Mouse (Mus musculus) splenic B cell, adult 2 months (primary cell): ENCODE data around the gene Tet2.

Experiments used
- DNase-seq: peaks from one replicate; pipeline ENCODE4 v3.0.0-alpha.2; 2011; ENCODE audit warnings: low read depth, low spot score
- H3K27me3 ChIP-seq: 2 replicates; pipeline ENCODE4 v1.6.1; 2012; ENCODE audit warnings: mild to moderate bottlenecking, low read length, moderate library complexity, mixed read lengths; ENCODE audit not compliant: control insufficient read depth, poor library complexity, insufficient read depth, severe bottlenecking
- H3K36me3 ChIP-seq: 2 replicates; pipeline ENCODE4 v1.6.1; 2012; ENCODE audit warnings: mild to moderate bottlenecking, low read length, moderate library complexity, mixed read lengths; ENCODE audit not compliant: control insufficient read depth, poor library complexity, insufficient read depth, severe bottlenecking

The Tet2 gene

DNA sequence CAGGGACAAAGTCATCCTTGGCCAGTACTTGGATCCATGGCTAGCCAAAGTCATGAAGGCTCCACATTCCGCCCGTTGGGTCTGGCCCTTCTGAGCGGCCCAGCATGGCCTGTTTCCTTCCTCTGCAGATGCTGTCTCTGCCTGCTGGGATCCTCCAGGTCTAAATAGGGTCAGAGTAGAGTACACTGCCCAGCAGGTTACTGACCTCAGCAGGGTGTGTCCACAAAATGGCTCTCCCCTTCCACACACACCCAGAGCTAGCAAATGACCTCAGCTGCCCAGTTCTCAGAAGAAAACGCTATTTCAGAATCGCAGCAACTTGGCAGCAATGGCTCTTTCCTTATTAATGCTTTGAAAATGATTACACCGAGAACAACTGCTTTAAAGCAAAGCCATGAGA is 27.5 kb downstream of the Tet2 start:
- H3K36me3 ChIP-seq, result no peaks in the 10 kb centered on the region
- no peak for DNase-seq
- no peaks in the 10 kb centered on the region for H3K27me3 ChIP-seq

DNA sequence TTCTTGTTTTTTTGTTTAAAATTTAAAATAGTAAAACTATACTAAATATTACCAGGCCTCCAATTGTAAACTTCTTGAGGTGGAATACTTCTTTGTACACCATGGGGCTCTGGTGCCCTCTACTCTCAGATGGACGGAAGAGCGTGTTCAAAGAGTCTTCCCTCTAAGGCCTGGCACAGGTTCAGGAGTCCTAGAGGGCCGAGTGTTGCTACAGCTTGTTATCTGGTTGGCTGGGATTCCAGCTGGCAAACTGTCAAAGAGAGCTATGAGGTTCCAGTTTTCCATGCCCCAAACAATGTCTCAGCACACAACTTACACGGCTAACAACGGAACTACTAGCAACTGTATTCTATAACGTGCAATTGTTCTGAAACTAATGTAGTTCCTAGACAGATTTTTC is 28.8 kb downstream of the Tet2 start:
- DNase-seq, result no peak
- Histone ChIP-seq H3K36me3 (no peaks in the 10 kb centered on the region), H3K27me3 (no peaks in the 10 kb centered on the region)

DNA sequence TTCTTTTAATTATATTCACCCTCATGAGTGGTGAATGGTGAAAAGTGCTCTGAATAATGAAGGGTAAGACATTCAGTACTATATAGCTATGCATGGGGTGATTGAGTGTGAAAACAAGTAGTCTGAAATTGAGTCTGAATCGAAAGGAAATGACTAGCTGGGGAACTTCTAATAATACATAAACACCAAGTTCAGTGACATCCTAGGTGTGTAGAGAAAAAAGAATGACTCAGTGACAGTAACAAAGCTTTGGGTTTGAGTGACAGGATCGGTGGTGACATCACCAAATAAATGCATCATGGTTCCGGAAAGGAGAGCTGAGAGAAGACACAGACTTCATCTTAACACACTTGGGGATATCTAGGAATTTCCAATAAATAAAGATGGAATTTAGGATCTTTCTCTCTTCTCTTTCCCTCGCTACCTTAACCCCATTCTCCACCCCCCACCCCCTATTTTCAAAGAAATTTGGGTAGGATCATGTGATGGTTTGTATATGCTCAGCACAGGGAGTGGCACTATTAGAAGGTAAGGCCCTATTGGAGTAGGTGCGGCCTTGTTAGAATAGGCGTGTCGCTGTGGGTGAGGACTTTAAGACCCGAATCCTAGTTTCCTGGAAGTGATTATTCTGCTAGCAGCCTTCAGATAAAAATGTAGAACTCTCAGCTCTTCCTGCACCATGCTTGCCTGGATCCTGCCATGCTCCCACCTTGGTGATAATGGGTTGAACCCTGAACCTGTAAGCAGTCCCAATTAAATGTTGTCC is 29.6 kb downstream of the Tet2 start:
- H3K36me3 ChIP-seq, result no peaks in the 10 kb centered on the region
- no peaks in the 10 kb centered on the region for H3K27me3 ChIP-seq
- no peak for DNase-seq

DNA sequence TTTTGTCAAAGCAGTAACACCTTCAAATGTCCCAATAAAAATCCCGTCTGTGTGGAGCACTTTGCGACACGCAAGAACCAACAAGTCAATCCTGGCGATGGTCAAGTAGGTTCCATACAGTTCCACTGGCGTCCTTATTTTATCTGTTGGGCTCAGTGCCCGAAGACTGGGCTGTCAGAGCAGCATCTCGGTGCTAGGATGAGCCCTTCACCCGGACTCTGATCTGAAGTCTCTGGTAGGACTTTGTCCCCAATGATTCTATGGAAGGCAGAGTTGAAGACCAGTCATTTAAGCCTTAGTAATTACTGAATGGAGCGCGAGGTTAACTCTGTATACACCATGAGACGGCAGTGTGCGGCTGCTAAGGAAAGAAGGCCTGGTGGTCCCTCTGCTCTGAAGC is 30.6 kb downstream of the Tet2 start:
- no peak for DNase-seq
- Histone ChIP-seq H3K27me3 (no peaks in the 10 kb centered on the region), H3K36me3 (no peaks in the 10 kb centered on the region)

DNA sequence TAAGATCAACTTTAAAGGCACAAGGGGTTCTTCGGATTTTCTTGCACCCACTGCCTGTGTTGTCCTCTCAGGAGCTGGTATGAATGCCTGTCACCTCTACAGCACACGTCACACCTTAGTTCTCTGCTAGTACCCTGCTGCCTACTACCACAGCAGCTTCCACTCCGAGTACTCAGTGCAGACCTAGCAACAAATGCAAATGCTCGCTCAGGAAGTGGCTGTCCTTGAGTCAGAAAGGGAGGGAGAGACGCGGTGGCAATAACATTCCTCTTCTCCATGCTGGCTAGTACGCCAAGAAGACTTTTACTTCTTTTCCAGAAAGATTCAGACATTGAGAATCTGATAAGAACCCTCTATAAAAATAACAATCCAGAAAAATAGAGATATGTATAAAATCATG is 31.5 kb downstream of the Tet2 start:
- no peak for DNase-seq
- no peaks in the 10 kb centered on the region for H3K36me3 ChIP-seq
- H3K27me3 ChIP-seq, result no peaks in the 10 kb centered on the region

DNA sequence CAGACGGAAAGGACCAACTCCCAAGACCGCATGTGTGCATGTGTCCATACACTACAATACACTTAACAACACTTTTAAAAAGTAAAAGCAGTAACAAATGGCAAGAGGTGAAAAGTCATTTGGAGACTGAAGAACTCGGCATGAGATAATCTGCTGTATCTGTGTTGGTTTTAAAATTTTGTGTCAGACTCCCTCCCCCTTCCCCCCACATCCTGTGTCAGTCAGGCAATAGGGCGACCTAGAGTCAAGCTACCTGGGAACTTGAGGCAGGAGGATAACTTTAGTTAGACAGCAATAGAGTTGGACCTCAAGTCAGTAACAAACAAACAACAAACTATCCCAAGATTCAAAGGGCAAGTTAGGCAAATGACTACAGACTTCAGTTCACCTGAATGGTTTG is 34.6 kb downstream of the Tet2 start:
- no peak for DNase-seq
- H3K36me3 ChIP-seq, result no peaks in the 10 kb centered on the region
- H3K27me3 ChIP-seq, result no peaks in the 10 kb centered on the region

DNA sequence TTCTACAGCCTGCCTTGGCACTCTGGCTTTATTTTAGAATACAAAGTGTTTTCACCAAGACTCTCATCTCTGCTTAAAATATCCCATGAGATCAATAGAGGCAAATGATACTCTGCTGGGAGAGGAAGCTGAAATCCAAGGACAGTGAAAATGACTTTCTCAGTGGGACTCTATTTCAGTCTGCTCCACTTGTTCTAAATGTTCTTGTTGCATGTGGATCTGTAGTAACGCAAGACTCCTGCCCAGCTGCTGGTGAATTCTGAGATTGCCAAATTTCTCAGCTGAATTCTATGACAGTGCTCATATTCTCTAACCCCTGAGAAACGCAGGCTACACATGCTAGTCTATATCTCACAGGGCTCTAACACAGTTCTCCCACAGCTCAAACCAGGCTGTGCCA is 35.1 kb downstream of the Tet2 start:
- no peak for DNase-seq
- H3K36me3 ChIP-seq, result no peaks in the 10 kb centered on the region
- no peaks in the 10 kb centered on the region for H3K27me3 ChIP-seq

DNA sequence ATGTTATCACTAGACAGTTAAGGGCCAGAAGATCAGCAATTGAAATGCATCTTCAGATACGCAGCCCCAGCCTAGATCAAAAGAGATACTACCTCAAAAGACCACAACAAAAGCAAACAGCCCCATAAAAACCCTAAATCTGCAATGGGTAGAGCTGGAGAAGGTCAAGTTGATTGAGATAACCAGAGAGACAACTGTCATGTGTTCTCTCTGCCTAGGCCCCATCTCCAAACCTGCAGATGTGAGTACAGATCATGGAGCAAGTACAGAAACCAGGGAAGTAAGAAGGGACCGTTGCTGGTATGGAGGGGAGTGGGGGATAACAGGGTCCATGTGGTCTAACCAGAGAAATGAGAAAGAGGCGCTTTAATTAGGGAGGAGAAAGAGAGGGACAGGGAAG is 36.1 kb downstream of the Tet2 start:
- DNase-seq, result no peak
- no peaks in the 10 kb centered on the region for H3K27me3 ChIP-seq
- no peaks in the 10 kb centered on the region for H3K36me3 ChIP-seq

DNA sequence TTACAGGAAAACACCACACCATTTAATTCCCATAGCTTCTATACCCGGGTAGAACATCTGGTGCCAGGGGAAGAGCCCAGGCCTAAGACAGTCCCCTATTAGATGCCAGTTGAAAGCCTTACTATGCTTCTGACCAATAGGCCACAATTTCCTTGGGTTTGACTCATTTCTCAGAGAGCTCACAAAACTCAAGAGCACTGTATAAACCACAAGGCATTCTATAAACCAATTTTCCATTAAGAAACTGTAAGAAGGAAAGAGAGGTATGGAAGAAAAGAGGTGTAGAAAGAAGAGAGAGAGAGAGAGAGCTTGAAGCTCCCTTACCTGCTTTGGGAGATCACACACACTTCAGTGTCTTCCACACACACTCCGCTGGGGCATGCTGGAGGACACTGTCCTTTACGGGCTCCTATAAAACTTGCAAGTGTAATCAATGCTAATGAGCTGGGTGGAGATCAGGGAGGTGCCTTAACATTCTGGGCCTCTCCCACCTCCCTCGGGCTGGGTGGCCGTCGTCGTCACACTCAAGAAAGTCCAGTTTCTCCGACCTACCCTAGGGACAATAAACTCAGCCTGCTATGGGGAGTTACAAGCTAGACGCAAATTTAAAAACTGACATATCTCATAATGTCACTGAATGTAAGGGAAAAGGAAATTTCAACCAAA is 38.5 kb downstream of the Tet2 start:
- DNase-seq, result no peak
- Histone ChIP-seq H3K27me3 (no peaks in the 10 kb centered on the region), H3K36me3 (no peaks in the 10 kb centered on the region)

DNA sequence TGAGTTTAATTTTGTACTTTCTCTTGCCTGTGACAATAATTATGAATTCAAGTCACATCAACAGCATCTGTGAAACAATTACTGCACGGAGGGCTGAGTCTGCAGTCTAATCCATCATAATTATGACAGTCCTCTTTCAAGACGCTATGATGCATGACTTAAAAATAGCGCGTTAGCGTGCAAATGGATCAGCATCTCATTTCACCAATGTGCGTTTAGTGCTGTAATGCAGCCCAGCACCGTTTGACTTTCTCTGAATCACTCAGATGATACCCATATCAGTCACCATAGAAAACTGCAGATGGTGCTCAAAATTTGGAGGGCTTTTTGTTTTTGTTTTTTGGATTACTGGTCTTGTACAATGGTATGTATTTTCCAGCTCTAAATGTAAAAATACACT is 48.0 kb downstream of the Tet2 start:
- Histone ChIP-seq H3K27me3 (no peaks in the 10 kb centered on the region), H3K36me3 (no peaks in the 10 kb centered on the region)
- DNase-seq, result no peak

DNA sequence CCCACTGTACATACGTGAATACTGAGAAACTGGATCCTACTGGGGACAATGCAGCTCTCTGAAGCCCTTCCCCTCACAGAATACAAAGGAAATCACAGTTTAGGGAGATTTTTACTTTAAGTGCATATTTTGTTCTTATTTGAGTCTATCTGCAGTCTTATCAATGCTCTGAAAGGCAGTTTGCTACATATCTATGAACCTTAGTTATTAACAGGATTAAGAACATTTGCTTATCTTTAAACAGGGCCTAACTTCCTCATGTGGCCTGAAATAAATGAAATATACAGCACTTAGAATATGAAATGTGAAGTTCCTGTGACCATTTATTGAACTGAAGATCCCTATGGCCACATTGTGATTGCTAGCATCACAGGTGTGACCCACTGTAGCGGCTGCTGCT is 53.6 kb downstream of the Tet2 start:
- H3K36me3 ChIP-seq, result 0 out of 2 replicates have a peak, but pooled peaks cover 3% of the 10 kb centered on the region
- no peaks in the 10 kb centered on the region for H3K27me3 ChIP-seq
- DNase-seq, result no peak

DNA sequence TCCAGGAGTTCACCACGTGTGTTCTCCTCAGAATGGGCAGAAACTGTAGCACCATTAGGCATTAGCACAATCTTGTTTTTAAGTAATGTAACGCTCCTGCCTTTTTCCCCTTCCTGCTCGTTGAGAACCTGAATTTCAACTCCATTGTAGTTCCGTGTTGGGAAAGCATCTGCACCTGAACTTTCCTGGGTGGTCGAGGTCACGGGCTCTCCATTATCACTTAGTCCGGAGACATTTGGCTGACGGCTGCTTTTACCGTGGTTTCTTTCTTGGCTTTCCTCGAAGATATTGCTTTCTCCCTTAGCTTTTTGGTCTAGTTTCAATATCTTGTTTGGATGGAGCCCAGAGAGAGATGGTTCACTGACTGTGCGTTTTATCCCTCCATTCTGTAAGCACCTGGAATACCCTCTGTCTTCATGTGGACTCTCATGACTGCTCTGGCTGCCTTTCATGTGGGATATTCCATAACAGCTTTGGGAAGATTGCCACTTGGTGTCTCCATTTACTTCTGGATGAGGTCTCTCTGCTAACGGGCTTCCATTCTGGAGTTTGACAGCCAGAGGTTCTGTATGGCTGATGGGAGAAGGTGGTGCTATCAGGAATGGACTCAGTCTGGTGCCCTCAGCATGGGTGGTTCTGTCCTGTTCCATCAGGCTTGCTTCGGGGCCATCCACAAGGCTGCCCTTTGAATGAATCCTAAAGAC is 56.8 kb downstream of the Tet2 start:
- Histone ChIP-seq H3K36me3 (peaks cover 4% of the 10 kb centered on the region; the same call in 1 of the 2 replicates), H3K27me3 (no peaks in the 10 kb centered on the region)
- no peak for DNase-seq

DNA sequence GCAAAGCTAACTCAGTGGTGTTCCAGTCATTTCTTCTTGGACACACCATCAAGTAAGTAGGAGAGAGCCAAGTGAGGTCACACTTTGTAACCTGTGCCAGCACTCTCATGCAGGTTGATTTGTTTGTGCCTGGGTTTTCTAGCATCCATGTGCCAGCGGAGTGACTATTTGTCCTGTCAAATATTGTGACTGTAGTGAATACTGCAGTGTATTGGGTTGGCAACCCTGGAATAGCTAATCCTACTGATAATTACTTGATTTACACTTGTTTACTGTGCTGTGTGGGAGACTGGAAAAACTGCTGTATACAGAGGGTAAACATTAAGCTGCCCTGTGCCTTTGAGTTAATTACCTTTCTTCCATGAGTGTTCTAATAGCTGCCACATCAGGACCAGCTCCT is 62.1 kb downstream of the Tet2 start:
- Histone ChIP-seq H3K27me3 (no peaks in the 10 kb centered on the region), H3K36me3 (peaks cover 12% of the 10 kb centered on the region)

DNA sequence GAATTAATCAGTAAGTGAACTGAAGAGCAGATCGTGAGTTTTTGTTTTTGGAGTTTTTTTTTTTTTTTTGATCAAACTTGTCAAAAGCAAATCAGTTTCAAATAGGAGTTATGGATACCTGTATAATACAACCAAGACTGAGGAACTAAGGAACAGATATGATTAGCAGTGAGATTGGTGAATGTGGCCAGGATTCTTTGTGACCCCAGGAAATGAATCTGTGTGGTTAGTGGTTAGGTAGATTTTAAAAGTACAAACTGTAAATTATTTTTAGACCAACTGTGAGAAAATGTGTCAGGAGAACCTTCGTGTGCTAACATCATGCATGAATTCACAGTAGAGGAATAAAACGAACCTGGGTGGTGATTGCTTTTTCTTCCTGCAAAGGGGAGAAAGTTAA is 66.0 kb downstream of the Tet2 start:
- Histone ChIP-seq H3K36me3 (peaks cover 9% of the 10 kb centered on the region), H3K27me3 (no peaks in the 10 kb centered on the region)
- DNase-seq, result no peak

More for the DNA sequence above, 62.1 kb downstream of the Tet2 start:
- DNase-seq, result no peak

DNA sequence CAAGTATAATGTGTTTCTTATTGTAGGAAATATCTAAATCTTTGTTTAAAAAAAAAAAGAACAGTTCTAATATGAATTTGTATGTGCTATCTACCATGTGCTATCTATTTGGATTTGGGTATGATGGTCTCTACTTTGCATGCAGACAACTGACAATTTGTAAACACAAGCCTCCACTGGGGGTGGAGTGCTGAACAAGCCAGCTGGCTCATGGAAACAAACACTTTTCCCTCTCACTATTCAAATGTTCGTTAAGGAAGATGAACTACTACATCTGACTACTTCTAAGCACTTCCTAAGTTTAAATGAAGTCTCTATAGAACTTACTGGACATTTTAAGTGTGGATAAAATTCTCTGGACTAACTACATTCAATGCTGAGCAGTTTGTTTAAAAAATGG is 71.2 kb downstream of the Tet2 start:
- Histone ChIP-seq H3K36me3 (no peaks in the 10 kb centered on the region), H3K27me3 (no peaks in the 10 kb centered on the region)
- no peak for DNase-seq
